Comparison of ENCODE assay signal across 10 mouse cellular contexts in genomic region chr19:56254751-56255150, GRCm38 (mm10). TPM values are rescaled to one million over a fixed set of nuclear protein-coding genes. Genes with fewer than 3 reads are reported as not detected.
DNase-seq lines count a peak whose midpoint lies in the region; ATAC-seq and TF ChIP-seq lines count a peak whose summit lies in the region.
"Had no signal": no experiment of that assay in that cellular context is flagged by ENCODE, and none has a peak within 500 bp of the region (broad histone marks: within the 10 kb centered on the region; RNA-seq: fewer than 3 reads in every experiment).

No protein-coding gene starts in this region.

- no peak for ATAC-seq in forebrain, embryonic 14.5 days
- ATAC-seq in lung, embryonic 14.5 days (ENCODE audit: insufficient read depth): no peak

- no peak overlapping the region for H3K9ac ChIP-seq in forebrain, embryonic 14.5 days (ENCODE audit: low read length)
- H3K9ac ChIP-seq in lung, embryonic 14.5 days: no peak overlapping the region
- H3K9ac ChIP-seq: liver, embryonic 13.5 days had no signal

- peaks cover 29% of the 10 kb centered on the region for H3K27me3 ChIP-seq in forebrain, embryonic 10.5 days (ENCODE audit: poor library complexity, severe bottlenecking)
- H3K27me3 ChIP-seq in forebrain, embryonic 14.5 days (replicated peaks; ENCODE audit: control insufficient read depth, insufficient read depth, low read length): no peaks in the 10 kb centered on the region
- H3K27me3 ChIP-seq in lung, embryonic 14.5 days (ENCODE audit: insufficient read depth, low read length): no peaks in the 10 kb centered on the region
- H3K27me3 ChIP-seq: liver, embryonic 13.5 days had no signal

- H3K4me3 ChIP-seq in forebrain, embryonic 10.5 days: no peak overlapping the region
- no peak overlapping the region for H3K4me3 ChIP-seq in forebrain, embryonic 14.5 days (ENCODE audit: low read depth, low read length)
- no peak overlapping the region for H3K4me3 ChIP-seq in lung, embryonic 14.5 days (ENCODE audit: low read depth, low read length)
- no peak overlapping the region for H3K4me3 ChIP-seq in embryonic fibroblast, embryonic 13.5 days (ENCODE audit: insufficient read depth, low read length)
- H3K4me3 ChIP-seq: erythroblast, embryonic 14.5 days; liver, embryonic 13.5 days had no signal

- WGBS in forebrain, embryonic 10.5 days: 51% methylated on average over 7 of the region's 7 CpGs
- WGBS in forebrain, embryonic 14.5 days: 46% methylated on average over 7 of the region's 7 CpGs
- 48% methylated on average over 7 of the region's 7 CpGs for WGBS in lung, embryonic 14.5 days

- TF ChIP-seq POLR2A in embryonic fibroblast, embryonic 13.5 days (IDR thresholded peaks at IDR 0.05; ENCODE audit: low read depth, low read length): no peak

- no peak overlapping the region for H3K4me2 ChIP-seq in forebrain, embryonic 14.5 days (ENCODE audit: low read length)
- H3K4me2 ChIP-seq in lung, embryonic 14.5 days: no peak overlapping the region
- H3K4me2 ChIP-seq: liver, embryonic 13.5 days had no signal

- no peak overlapping the region for H3K27ac ChIP-seq in forebrain, embryonic 10.5 days
- H3K27ac ChIP-seq in forebrain, embryonic 14.5 days (ENCODE audit: low read depth, low read length): no peak overlapping the region
- H3K27ac ChIP-seq in lung, embryonic 14.5 days (ENCODE audit: low read depth): no peak overlapping the region
- no peak overlapping the region for H3K27ac ChIP-seq in embryonic fibroblast, embryonic 13.5 days (ENCODE audit: insufficient read depth, low read length)
- H3K27ac ChIP-seq: liver, embryonic 13.5 days had no signal

- H3K4me1 ChIP-seq in forebrain, embryonic 10.5 days: peaks cover 16% of the 10 kb centered on the region
- no peaks in the 10 kb centered on the region for H3K4me1 ChIP-seq in forebrain, embryonic 14.5 days (ENCODE audit: control insufficient read depth, insufficient read depth, low read length)
- no peaks in the 10 kb centered on the region for H3K4me1 ChIP-seq in lung, embryonic 14.5 days (ENCODE audit: insufficient read depth)
- H3K4me1 ChIP-seq in embryonic fibroblast, embryonic 13.5 days (ENCODE audit: control insufficient read depth, insufficient read depth, low read length): no peaks in the 10 kb centered on the region
- H3K4me1 ChIP-seq: liver, embryonic 13.5 days had no signal

- peak; percentile 43 for DNase-seq in forebrain, embryonic 10.5 days (ENCODE audit: extremely low spot score, low spot score)
- DNase-seq in forebrain, embryonic 14.5 days (ENCODE audit: low spot score): no peak
- peak; percentile 41 for DNase-seq in lung, embryonic 14.5 days
- no peak for DNase-seq in lung, adult 18-20 months
- peak; percentile 55 for DNase-seq in retina, postnatal 1 day
- DNase-seq in MN1 (ENCODE audit: low spot score): no peak
- DNase-seq in kidney, adult 9 months: no peak
- DNase-seq: liver, embryonic 13.5 days had no signal

- H3K36me3 ChIP-seq in forebrain, embryonic 10.5 days (replicated peaks): no peaks in the 10 kb centered on the region
- H3K36me3 ChIP-seq in forebrain, embryonic 14.5 days (ENCODE audit: control insufficient read depth, insufficient read depth, low read length): no peaks in the 10 kb centered on the region
- H3K36me3 ChIP-seq in lung, embryonic 14.5 days (ENCODE audit: insufficient read depth): no peaks in the 10 kb centered on the region
- H3K36me3 ChIP-seq: liver, embryonic 13.5 days had no signal

- TF ChIP-seq CTCF in lung, embryonic 14.5 days (IDR thresholded peaks at IDR 0.05; ENCODE audit: low read depth): peak; percentile 71
- TF ChIP-seq CTCF in embryonic fibroblast, embryonic 13.5 days (IDR thresholded peaks at IDR 0.05; ENCODE audit: borderline replicate concordance, insufficient read depth, low read length): peak; percentile 24; the same call in 1 of the 2 replicates

- no peaks in the 10 kb centered on the region for H3K9me3 ChIP-seq in forebrain, embryonic 10.5 days
- H3K9me3 ChIP-seq in forebrain, embryonic 14.5 days (replicated peaks; ENCODE audit: control insufficient read depth, low read length): no peaks in the 10 kb centered on the region
- H3K9me3 ChIP-seq in lung, embryonic 14.5 days (ENCODE audit: low read depth, low read length): no peaks in the 10 kb centered on the region
- H3K9me3 ChIP-seq: liver, embryonic 13.5 days had no signal

RNA-seq across cellular contexts. Expression of gene Habp2, which starts 32.2 kb away (rescaled TPM):
- polyA plus RNA-seq in forebrain, embryonic 10.5 days (2016; fragmentation: Nextera tagmentation; extraction: Ambion mirVana): not detected in 2 replicates
- polyA plus RNA-seq in forebrain, embryonic 14.5 days (2014; fragmentation: Nextera tagmentation; extraction: Ambion mirVana): 0.06 and 0.16 TPM in 2 replicates
- polyA plus RNA-seq in lung, embryonic 14.5 days (2014; fragmentation: Nextera tagmentation; extraction: Ambion mirVana): 2.8 and 3.1 TPM in 2 replicates
- not detected in 2 replicates for polyA plus RNA-seq in embryonic fibroblast, embryonic 13.5 days (2011; ENCODE audit: insufficient read length, low read depth, missing spikeins)

Comparison
In these comparisons a context has a peak if more than half of its experiments do, and no peak if none do; other contexts are left out.
1. DNase-seq: peak in forebrain, embryonic 10.5 days (single experiment), lung, embryonic 14.5 days (single experiment) and retina, postnatal 1 day (single experiment); none in forebrain, embryonic 14.5 days (single experiment), lung, adult 18-20 months (0 of 2), MN1 (single experiment) and kidney, adult 9 months (single experiment).